Mouse (Mus musculus): Measurements from ENCODE around the gene Mrpl24.
A peak's percentile ranks its signal among the peaks of the same experiment; 100 is the strongest.

Gene Mrpl24

GRCm38 (mm10) chr3:87947811-87948199 lies 28.5 kb downstream of the Mrpl24 start:
- no peak for DNase-seq

DNA sequence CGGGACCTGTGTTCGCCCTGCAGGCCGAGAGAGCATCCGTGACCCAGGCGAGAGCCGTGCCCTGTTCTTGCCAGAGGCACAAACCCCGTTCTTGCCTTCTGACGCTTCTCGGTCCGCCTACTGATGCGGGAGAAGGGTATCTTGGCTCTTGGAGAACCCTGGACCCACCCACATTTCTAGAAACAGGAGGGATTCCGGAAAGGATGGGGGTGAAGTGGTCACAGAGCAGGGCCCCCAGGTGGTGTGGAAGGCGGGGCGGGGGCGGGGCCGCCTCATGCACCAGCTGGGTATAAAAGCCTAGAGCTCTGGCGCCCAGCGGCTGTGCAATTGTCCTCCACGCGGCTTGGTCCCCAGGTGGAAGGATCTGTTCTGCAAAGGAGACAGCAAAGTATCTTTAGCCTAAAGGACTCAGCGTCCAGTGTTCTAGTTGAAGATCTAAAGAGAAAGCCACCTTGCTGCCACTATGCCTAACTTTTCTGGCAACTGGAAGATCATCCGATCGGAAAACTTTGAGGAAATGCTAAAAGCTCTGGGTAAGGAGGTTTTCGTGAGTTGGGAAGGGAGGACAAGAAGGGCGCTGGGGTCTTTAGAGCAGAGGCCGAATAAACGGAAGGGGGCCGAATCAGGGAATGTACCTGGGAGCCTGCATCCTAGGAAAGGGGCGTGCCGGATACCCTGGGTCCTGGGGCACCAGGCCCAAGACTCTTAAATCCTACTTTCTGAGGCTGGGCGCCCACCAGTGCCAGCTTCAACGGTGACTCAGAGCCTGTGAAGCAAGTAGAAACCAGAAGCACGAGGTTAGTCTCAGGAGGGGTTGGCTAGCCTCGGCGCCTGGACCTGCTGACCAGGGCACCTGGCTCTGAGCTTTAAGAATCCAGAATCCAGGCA lies 29.3 kb downstream of the Mrpl24 start, which contains the start of gene Crabp2:
TSS of gene Crabp2 (plus strand) at position 289 of the 888 bp plus-strand sequence.
- DNase-seq: no peak

GRCm38 (mm10) chr3:87949266-87949954 lies 30.1 kb downstream of the Mrpl24 start:
- DNase-seq: no peak

DNA sequence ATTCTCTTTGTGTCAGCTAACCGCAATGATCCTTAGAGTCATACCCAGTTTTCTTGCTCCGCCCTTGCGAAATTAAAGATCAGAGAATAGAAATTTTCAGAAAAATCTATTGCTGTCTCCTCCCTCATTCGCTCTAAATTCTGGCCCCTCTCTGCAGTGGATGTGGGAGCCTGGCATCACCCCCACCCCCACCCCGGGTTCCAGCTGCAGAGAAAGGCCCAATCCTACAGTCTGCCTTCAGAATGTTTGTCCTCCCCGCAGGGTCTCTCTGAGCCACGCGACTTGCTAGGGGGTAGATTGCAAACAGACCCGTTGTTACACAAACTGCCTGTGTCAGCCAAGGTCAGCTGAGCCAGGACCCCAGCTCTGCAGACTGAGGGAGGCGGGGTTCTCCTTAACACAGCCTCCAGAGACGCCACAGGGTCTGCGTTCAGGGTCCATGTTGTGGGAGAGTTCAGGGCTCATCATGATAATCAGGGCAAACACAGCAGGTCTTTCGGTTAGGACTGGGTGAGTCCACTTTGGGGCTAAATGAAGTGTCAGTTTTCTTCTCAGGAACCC lies 30.7 kb downstream of the Mrpl24 start:
- no peak for DNase-seq

- DNase-seq: no peak
Observed at GRCm38 (mm10) chr3:87951946-87952345, 32.6 kb downstream of the Mrpl24 start.

DNA sequence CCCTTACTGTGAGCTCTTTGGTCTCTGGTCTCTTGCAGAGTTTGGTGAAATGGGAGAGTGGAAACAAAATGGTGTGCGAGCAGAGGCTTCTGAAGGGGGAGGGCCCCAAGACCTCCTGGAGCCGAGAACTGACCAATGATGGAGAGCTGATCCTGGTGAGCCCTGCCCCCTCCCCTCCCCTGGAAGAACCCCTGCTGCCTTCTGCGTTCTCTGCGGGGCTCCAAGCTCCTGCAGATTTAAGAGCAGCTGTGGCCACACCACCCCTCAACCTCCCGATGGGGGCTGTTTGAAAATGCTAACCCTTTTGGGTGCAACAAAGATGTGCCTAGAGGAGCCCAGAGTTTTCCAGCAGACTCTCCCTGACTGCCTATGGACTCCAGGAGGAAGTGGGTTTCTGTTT lies 33.1 kb downstream of the Mrpl24 start:
- peak; percentile 43 for DNase-seq

DNA sequence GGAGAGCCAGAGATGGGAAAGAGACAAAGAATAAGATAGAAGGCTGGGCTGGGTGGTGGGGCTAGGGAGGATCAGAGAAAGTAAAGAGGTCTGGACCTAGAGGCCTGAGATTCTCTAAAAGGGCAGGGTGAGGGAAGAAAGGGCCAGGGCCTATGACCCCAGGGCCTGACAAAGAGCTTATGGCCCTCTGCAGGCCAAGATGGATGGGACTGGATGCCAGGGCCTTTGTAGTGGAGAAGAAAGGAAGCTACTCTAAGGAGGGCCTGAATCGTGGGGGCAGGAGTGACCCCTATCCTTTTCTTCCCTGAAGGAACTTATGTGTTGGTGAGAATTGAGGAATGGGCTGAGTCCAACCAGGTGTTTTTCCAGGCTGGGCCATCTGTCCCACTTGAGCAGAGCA lies 38.8 kb downstream of the Mrpl24 start:
- no peak for DNase-seq

GRCm38 (mm10) chr3:87958476-87958875 lies 39.2 kb downstream of the Mrpl24 start:
- DNase-seq: no peak

GRCm38 (mm10) chr3:87958967-87959366 lies 39.7 kb downstream of the Mrpl24 start:
- DNase-seq: no peak

DNA sequence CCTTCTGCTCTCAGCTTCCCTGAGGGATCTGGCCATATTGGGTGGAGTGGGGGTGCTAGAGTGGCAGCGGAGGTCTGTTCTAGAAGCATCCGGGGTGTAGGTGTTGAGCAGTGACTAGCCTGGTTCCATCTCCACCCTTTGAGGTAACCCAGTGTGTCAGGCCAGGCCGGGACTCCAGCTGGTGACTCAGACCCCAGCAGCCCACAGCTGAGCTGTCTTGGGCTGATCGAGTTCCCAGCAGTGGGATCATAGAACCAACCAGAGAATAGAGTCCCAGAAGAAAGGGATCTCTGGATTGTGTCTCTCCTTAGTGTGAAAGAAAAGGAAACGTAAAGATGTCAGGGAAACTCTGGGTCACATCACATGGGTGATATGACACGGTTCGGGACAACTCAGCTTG lies 40.1 kb downstream of the Mrpl24 start:
- DNase-seq: no peak

- no peak for DNase-seq
Observed at GRCm38 (mm10) chr3:87960191-87960585, 40.9 kb downstream of the Mrpl24 start.

- DNase-seq: peak; percentile 95
Observed at GRCm38 (mm10) chr3:87960586-87961191, 41.4 kb downstream of the Mrpl24 start.

DNA sequence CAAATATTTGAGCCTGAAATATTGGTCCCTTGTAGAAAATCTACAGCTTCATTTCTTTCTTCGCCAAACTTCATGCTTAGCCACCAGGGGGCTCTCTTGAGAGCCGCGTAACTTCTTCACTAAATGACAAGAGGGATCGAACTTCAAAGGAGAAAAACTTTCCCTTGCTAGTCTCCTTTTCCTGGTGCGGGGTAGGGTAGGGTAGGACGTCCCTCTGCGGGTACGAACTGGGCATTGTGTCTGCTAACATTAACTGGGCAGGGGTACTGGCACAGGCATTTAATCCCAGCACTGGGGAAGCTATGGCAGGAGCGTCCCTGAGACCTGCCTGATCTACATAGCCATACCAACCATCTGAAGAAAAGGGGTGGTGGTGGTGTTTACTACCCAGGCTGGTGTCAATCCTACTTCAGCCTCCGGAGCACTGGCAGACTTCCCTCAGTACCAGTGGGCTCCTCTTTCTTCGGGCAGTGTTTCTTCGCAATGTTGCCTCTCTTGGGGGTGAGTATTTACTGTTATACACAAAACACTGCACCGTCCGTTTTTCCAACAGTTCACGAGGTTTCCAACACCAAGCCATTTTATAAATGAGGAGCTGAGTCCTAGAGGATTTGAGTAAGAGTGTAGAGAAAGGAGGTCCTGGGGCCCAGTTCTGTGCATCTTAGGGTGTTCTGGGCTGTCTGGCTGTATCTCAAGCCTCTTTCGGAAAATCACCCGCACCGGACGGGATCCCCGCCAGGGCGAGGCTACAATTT lies 51.1 kb downstream of the Mrpl24 start:
- DNase-seq: peak; percentile 71

GRCm38 (mm10) chr3:87970939-87971488 lies 51.7 kb downstream of the Mrpl24 start, which contains the start of gene Nes:
Nes (plus strand) TSS chr3:87971078.
- peak; percentile 83 for DNase-seq

DNA sequence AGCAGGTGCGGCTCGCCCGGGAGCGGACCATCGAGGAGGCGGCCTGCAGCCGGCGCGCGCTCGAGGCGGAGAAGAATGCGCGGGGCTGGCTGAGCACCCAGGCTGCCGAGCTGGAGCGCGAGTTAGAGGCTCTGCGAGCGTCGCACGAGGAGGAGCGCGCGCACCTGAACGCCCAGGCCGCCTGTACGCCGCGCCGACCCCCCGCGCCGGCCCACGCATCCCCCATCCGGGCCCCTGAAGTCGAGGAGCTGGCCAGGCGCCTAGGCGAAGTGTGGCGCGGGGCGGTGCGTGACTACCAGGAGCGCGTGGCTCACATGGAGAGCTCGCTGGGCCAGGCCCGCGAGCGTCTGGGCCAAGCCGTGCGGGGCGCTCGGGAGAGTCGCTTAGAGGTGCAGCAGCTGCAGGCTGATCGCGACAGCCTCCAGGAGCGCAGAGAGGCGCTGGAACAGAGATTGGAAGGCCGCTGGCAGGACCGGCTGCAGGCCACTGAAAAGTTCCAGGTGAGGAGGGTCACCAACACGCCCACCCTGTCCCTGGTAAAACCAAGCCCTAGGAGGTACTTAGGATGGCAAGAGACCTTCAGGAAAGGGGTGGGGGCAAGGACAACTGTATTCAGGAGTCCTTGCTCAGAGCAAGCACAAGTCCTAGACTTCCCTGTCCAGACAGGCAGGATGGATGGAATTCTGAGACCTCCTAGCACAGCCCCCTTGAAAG lies 52.3 kb downstream of the Mrpl24 start:
- DNase-seq: no peak

GRCm38 (mm10) chr3:87972203-87972664 lies 52.9 kb downstream of the Mrpl24 start:
- no peak for DNase-seq

DNA sequence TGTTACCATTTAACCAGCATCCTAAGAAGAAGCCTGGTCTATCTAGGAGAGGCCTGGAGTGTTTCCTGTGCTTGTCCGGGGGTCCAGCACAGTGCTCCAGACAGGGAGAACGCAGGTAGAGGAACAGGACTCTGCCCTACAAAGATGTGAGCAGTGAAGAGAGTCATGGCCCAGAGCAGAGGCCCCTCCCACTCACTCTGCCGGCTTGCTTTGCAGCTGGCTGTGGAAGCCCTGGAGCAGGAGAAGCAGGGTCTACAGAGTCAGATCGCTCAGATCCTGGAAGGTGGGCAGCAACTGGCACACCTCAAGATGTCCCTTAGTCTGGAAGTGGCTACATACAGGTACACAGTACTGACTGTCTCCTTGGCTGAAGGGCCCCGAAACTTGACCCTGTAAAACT lies 53.5 kb downstream of the Mrpl24 start:
- no peak for DNase-seq
